Mouse (Mus musculus) heart, adult 2 months (tissue): ENCODE data around the gene Ascl5.

ENCODE experiments used
- CTCF ChIP-seq: fragments of 200-600 bp; IDR thresholded peaks from 2 replicates; pipeline ENCODE4 v1.8.1; 2022; ENCODE audit warnings: antibody characterized with exemption, mild to moderate bottlenecking, moderate library complexity
- EP300 ChIP-seq: fragments of 200-500 bp; IDR thresholded peaks from 2 replicates; pipeline ENCODE4 v1.6.1; 2011; ENCODE audit warnings: low read depth, low read length, control low read depth; ENCODE audit not compliant: insufficient read depth
- POLR2A ChIP-seq: fragments of 200-500 bp; IDR thresholded peaks from 2 replicates; pipeline ENCODE4 v1.6.1; 2011; ENCODE audit warnings: mild to moderate bottlenecking, low read depth, low read length, control low read depth; ENCODE audit not compliant: insufficient read depth

DNA sequence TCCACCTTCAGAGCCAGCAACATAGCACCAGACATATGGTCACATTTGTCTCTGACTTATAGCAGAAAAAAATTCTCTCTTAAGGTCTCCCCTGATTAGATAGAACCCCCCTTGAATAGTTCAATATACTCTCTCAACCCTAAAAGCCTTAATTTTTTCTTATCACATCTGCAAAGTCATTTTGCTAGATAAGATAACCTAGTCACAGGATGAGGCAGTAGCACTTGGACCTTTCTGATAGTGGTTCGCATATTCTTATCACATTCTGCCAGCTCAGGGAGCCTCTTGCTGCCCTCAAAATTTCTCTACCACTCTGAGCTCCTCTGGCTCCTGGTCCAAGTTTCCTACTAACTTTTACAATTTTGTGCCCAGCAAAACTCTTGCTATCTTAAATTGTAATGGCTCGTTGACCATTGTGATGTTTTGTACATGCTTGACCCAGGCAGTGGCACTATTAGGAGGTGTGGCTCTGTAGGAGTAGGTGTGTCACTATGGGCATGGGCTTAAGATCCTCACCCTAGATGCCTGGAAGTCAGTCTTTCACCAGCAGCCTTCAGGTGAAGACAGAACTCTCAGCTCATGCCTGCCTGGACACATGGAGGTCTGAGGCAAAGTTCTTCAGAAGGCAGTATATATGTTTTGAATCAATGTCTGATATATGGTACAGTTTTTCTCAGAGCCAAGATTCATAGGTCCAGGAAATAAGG lies 35.7 kb upstream of the Ascl5 start:
- TF ChIP-seq POLR2A (no peak), CTCF (no peak), EP300 (no peak)
